Mouse (Mus musculus): Measurements from ENCODE around the gene Vmn2r30.
"Not testable (repeated sequence)": the region's sequence is repeated elsewhere in the genome, so short reads cannot be mapped to it uniquely, and the experiment has no call there.

Vmn2r30 gene

DNA sequence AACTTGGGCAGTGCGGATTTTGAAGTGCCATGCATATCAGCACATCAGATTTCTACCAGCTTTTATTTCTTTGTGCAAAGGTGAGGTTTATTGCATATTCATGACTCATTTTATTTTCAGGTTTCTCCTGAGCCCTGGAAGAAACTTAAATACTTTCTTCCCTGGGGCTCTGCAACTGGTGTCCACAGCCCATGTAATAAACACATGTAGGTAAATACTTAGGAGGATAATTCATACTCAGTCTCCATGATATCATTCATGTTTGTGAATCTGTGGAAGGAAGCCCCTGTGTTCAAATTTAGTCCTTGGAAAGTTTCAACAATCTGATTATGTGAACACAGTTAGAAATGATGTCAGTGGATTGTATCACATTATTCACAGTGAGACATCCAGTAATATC is at the start of gene Vmn2r30:
Gene Vmn2r30 (minus strand): TSS at position 101 of the 400 bp plus-strand sequence.
- DNase-seq (ENCODE audit: low read depth): not testable (repeated sequence)

DNA sequence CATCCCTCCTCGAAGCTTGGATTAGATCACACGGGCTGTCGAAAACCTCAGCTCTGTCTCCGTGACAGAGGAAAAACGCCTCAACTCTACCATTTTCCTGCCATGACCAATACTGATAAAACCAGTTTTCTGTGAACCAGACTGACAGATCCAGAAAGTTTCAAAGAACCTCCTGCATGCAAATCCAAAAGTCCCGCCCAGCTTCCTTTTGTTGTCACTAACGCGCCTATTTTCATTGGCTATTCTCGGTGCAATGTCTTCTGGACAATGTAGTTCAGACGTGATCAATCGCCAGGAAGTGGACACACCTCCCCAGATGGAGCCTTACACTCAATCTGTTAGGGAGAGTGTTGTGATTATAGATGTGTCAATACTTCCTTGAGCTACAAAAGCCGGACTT is 37.0 kb upstream of the Vmn2r30 start, which contains the start of gene Gm45783:
Gene Gm45783 (minus strand): TSS at position 143 of the 400 bp plus-strand sequence.
- not testable (repeated sequence) for DNase-seq (ENCODE audit: low read depth)

DNA sequence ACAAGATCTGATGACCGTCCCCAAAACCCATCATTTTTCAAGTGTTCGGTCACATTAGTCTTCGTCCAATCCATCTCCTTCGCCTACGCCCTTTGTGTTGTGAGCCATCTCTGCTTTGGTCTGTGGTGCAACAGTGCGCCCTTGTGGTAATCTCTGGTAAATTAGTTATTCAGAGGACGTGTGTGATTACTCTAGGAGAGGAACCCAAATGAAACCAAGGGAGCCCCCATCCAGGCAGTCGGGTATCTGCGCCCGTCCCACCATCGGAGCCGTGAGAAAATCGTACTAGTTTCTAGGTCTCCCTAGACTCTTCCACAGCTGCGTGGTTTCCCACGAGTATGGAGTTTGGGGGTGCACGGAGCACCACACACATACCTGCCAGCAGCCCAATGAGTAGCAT is 41.8 kb downstream of the Vmn2r30 start:
- DNase-seq (ENCODE audit: low read depth): no peak

DNA sequence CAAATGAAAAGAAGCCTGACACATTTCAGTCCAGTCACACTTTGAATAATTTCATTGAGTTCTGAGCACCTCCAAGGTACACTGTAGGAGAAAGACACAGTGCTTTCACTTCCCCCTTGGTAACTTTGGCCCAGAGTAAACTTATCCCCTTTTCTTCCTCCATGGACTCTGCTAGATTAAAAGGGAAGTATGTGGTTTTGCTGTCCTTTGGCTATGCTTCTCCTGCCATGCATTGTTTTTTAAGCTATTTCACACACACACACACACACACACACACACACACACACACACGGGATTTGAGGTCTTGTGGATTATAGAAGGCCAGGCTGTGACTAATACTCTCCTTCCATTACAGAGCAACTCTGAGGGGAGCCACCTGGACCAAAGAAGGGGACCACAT is 56.0 kb downstream of the Vmn2r30 start:
- DNase-seq (ENCODE audit: low read depth): no peak

DNA sequence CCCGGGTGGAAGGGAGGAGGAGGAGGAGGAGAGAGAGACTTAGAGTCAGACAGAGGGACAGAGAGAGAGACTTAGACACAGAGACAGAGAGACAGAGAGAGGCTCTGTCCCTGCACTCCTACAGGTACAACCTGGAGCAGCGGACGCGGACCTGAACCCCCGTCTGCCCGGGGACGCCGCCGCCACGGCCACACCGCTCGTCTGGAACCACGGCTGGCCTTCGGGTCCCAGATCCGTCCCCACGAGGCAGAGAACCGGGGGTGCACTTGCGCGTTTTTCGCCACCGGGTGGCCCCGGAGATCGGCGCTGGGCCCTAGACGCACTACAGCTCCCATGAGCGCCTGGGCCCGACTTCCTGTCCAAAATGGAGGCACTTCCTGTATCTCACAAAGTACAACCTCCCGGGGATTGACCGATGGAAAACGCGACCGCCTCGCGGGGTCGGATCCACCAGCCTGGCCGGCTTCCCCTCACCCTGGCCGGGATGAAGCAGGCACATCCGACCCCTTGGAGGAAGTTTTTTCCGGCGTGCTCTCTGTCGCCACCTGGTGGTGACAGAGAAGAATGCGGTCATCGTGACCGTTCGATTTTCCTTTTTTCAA is 59.3 kb downstream of the Vmn2r30 start, which contains the start of gene Gm45844:
Gene Gm45844 (minus strand): TSS at position 324 of the 602 bp plus-strand sequence.
- DNase-seq (ENCODE audit: low read depth): not testable (repeated sequence)

DNA sequence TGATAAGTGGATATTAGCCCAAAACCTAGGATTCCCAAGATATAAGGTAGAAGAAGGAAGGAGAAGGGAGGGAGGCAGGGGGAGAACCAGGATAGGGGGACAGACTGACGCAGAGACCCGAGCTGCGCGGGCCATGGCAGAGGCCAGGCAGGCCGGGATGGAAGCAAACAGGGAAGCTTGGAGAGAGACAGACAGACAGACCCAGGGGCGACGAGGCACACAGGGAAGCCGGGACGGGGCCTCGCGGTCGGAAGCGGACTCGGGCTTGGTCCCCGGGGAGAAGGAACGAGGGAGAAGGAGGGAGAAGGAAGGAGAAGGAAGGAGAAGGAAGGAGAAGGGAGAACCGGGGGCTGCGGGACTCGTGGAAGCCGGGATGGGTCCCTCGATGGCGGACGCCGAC is 59.9 kb downstream of the Vmn2r30 start:
- not testable (repeated sequence) for DNase-seq (ENCODE audit: low read depth)
